8 mouse cellular contexts compared by ENCODE assay signal in the genomic region with DNA sequence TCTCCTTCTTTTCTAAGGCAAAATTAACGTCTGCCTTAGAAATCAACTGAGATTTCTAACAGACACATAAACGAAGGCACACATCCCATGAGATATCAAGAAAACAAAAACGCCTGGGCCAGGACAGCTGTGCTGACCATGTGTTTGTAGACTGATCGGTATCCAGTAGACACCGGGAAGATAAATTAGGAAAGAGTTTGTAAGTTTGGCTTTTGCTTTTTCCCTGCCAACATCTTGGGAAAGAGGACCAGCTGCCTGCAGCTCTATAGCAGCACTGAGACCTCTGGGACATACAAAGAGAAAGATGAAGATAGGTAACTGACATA. TPM values are rescaled to one million over a fixed set of nuclear protein-coding genes. Genes with fewer than 3 reads are reported as not detected.
A peak's percentile ranks its signal among the peaks of the same experiment; 100 is the strongest.
DNase-seq lines count a peak whose midpoint lies in the region; ATAC-seq and TF ChIP-seq lines count a peak whose summit lies in the region.

No protein-coding gene starts in this region.

- no peak overlapping the region for H3K27ac ChIP-seq in layer of hippocampus, adult 2 months
- peak overlapping the region; percentile 29; the same call in 1 of the 2 replicates for H3K27ac ChIP-seq in embryonic facial prominence, embryonic 13.5 days
- no peak overlapping the region for H3K27ac ChIP-seq in hindbrain, postnatal 0 days

- H3ac ChIP-seq in myocyte (ENCODE audit: control insufficient read depth, insufficient read length): no peak overlapping the region

- no peaks in the 10 kb centered on the region for H3K27me3 ChIP-seq in embryonic facial prominence, embryonic 13.5 days
- no peaks in the 10 kb centered on the region for H3K27me3 ChIP-seq in hindbrain, postnatal 0 days (ENCODE audit: insufficient read depth, low read length)
- H3K27me3 ChIP-seq in myocyte (ENCODE audit: control insufficient read depth, insufficient read depth, insufficient read length): no peaks in the 10 kb centered on the region

- peak overlapping the region; percentile 64 for H3K9ac ChIP-seq in embryonic facial prominence, embryonic 13.5 days
- peak overlapping the region; percentile 37; the same call in 1 of the 2 replicates for H3K9ac ChIP-seq in hindbrain, postnatal 0 days (replicated peaks; ENCODE audit: low read length)

- no peak for TF ChIP-seq POLR2A in myocyte (IDR thresholded peaks at IDR 0.05; ENCODE audit: insufficient read length, low read depth)

- ATAC-seq in embryonic facial prominence, embryonic 13.5 days (ENCODE audit: insufficient number of reproducible peaks, insufficient read depth, low FRiP score, low TSS enrichment, low read depth): no peak
- no peak for ATAC-seq in hindbrain, postnatal 0 days
- ATAC-seq in granulocyte monocyte progenitor cell, adult 5-6 weeks (replicated peaks; ENCODE audit: poor library complexity, severe bottlenecking): no peak

- peaks cover 10% of the 10 kb centered on the region for H3K4me1 ChIP-seq in embryonic facial prominence, embryonic 13.5 days
- H3K4me1 ChIP-seq in hindbrain, postnatal 0 days (ENCODE audit: insufficient read depth, low read length): no peaks in the 10 kb centered on the region

- H3K79me2 ChIP-seq in myocyte (ENCODE audit: control insufficient read depth, insufficient read depth): peaks cover 12% of the 10 kb centered on the region

- H3K4me2 ChIP-seq in embryonic facial prominence, embryonic 13.5 days: peak overlapping the region; percentile 67
- peak overlapping the region; percentile 73 for H3K4me2 ChIP-seq in hindbrain, postnatal 0 days (ENCODE audit: low read depth, low read length)
- peak overlapping the region; percentile 47 for H3K4me2 ChIP-seq in myocyte (ENCODE audit: low read depth)

- peak overlapping the region; percentile 61 for H3K4me3 ChIP-seq in layer of hippocampus, adult 2 months
- H3K4me3 ChIP-seq in embryonic facial prominence, embryonic 13.5 days: peak overlapping the region; percentile 60
- peak overlapping the region; percentile 48 for H3K4me3 ChIP-seq in hindbrain, postnatal 0 days (ENCODE audit: low read length)
- H3K4me3 ChIP-seq in myocyte: peak overlapping the region; percentile 63

- DNase-seq in layer of hippocampus, adult 2 months (ENCODE audit: low spot score in 2 of 2): no peak
- no peak for DNase-seq in layer of hippocampus, adult 11-12 months (ENCODE audit: low spot score)
- DNase-seq in hindbrain, postnatal 0 days (ENCODE audit: low spot score): no peak
- DNase-seq in embryo, embryonic 10 days (ENCODE audit: low spot score): no peak
- no peak for DNase-seq in layer of hippocampus, adult 8-10 months (ENCODE audit: low spot score in 2 of 2)

- no peak for TF ChIP-seq CTCF in layer of hippocampus, adult 2 months (conservative IDR thresholded peaks at IDR 0.05)
- TF ChIP-seq CTCF in hindbrain, postnatal 0 days (IDR thresholded peaks at IDR 0.05; ENCODE audit: low read depth): no peak

- H3K9me3 ChIP-seq in embryonic facial prominence, embryonic 13.5 days: no peaks in the 10 kb centered on the region
- no peaks in the 10 kb centered on the region for H3K9me3 ChIP-seq in hindbrain, postnatal 0 days (ENCODE audit: low read length)

- H3K36me3 ChIP-seq in embryonic facial prominence, embryonic 13.5 days: peaks cover 23% of the 10 kb centered on the region
- H3K36me3 ChIP-seq in hindbrain, postnatal 0 days (ENCODE audit: insufficient read depth, low read length): no peaks in the 10 kb centered on the region
- H3K36me3 ChIP-seq in myocyte (ENCODE audit: control insufficient read depth, insufficient read depth): peaks cover 9% of the 10 kb centered on the region

- 32% methylated on average over 5 of the region's 5 CpGs for WGBS in embryonic facial prominence, embryonic 13.5 days
- 43% methylated on average over 5 of the region's 5 CpGs for WGBS in hindbrain, postnatal 0 days

TF ChIP-seq in myocyte, 11 proteins besides CTCF, POLR2A, EP300 and RAD21:
- no peak for TF ChIP-seq MYOD1 (IDR thresholded peaks at IDR 0.05; ENCODE audit: control insufficient read depth in 1 of 3, insufficient read length in 2 of 3, low read depth in 2 of 3)

RNA-seq across cellular contexts. Expression of gene Dlgap5, which starts 0.4 kb away (rescaled TPM):
- 1 to 10 TPM in 1 of 2 experiments, under 1 TPM in 1; 0.52 to 1.6 TPM for total RNA-seq in layer of hippocampus, adult 2 months (2021)
- polyA plus RNA-seq in embryonic facial prominence, embryonic 13.5 days (2015; fragmentation: Nextera tagmentation; extraction: Ambion mirVana): 47.1 and 56.7 TPM in 2 replicates
- 6.3 and 10.0 TPM in 2 replicates for total RNA-seq in hindbrain, postnatal 0 days (2014; rRNA removed)
- 5.5 and 6.5 TPM in 2 replicates for polyA plus RNA-seq in hindbrain, postnatal 0 days (2015; fragmentation: Nextera tagmentation; extraction: Ambion mirVana)
- 16.3 TPM for polyA plus RNA-seq in myocyte (2012; fragmentation: generic; extraction: Trizol)
- total RNA-seq in granulocyte monocyte progenitor cell, adult 5-6 weeks (2014; fragmentation: Nextera tagmentation): 22.0 and 42.3 TPM in 2 replicates
- total RNA-seq in granulocyte monocyte progenitor cell, adult 5-6 weeks (2017): 71.8 and 72.0 TPM in 2 replicates
- 1 to 10 TPM in 1 of 4 experiments, under 1 TPM in 2, not detected in 1; 0.52 to 1.4 (median 0.70) TPM for total RNA-seq in layer of hippocampus, adult 8-10 months (2022)

RNA-seq across cellular contexts. Expression of gene Fbxo34, which starts 31.6 kb away (rescaled TPM):
- 10 to 100 TPM; 90.9 to 94.0 TPM for total RNA-seq in layer of hippocampus, adult 2 months (2021)
- 22.3 and 24.8 TPM in 2 replicates for polyA plus RNA-seq in embryonic facial prominence, embryonic 13.5 days (2015; fragmentation: Nextera tagmentation; extraction: Ambion mirVana)
- 20.6 and 62.0 TPM in 2 replicates for total RNA-seq in hindbrain, postnatal 0 days (2014; rRNA removed)
- polyA plus RNA-seq in hindbrain, postnatal 0 days (2015; fragmentation: Nextera tagmentation; extraction: Ambion mirVana): 39.7 and 41.0 TPM in 2 replicates
- polyA plus RNA-seq in myocyte (2012; fragmentation: generic; extraction: Trizol): 10.7 TPM
- 10.7 and 13.2 TPM in 2 replicates for total RNA-seq in granulocyte monocyte progenitor cell, adult 5-6 weeks (2014; fragmentation: Nextera tagmentation)
- total RNA-seq in granulocyte monocyte progenitor cell, adult 5-6 weeks (2017): 27.4 and 32.9 TPM in 2 replicates
- total RNA-seq in layer of hippocampus, adult 8-10 months (2022): 10 to 100 TPM; 79.4 to 98.3 (median 87.4) TPM

RNA-seq across cellular contexts. Expression of gene Lgals3, which starts 51.1 kb away (rescaled TPM):
- 1 to 10 TPM in 1 of 2 experiments, under 1 TPM in 1; 0.79 to 1.0 TPM for total RNA-seq in layer of hippocampus, adult 2 months (2021)
- polyA plus RNA-seq in embryonic facial prominence, embryonic 13.5 days (2015; fragmentation: Nextera tagmentation; extraction: Ambion mirVana): 14.7 and 19.4 TPM in 2 replicates
- 2.1 and 9.1 TPM in 2 replicates for total RNA-seq in hindbrain, postnatal 0 days (2014; rRNA removed)
- polyA plus RNA-seq in hindbrain, postnatal 0 days (2015; fragmentation: Nextera tagmentation; extraction: Ambion mirVana): 6.6 and 8.2 TPM in 2 replicates
- 525 TPM for polyA plus RNA-seq in myocyte (2012; fragmentation: generic; extraction: Trizol)
- 5.3 and 11.2 TPM in 2 replicates for total RNA-seq in granulocyte monocyte progenitor cell, adult 5-6 weeks (2014; fragmentation: Nextera tagmentation)
- 9.5 and 10.8 TPM in 2 replicates for total RNA-seq in granulocyte monocyte progenitor cell, adult 5-6 weeks (2017)
- 1 to 10 TPM in 2 of 4 experiments, under 1 TPM in 1, not detected in 1; 0.79 to 2.8 (median 2.6) TPM for total RNA-seq in layer of hippocampus, adult 8-10 months (2022)
